Comparison of ENCODE assay signal across 8 mouse cellular contexts in genomic region chr2:121587523-121588308, GRCm38 (mm10).
DNase-seq lines count a peak whose midpoint lies in the region; ATAC-seq lines count a peak whose summit lies in the region.

No protein-coding gene starts in this region.

- no peak for DNase-seq in heart, postnatal 14 days
- peak; percentile 35 for DNase-seq in forebrain, embryonic 14.5 days (ENCODE audit: low spot score)
- DNase-seq in lung, postnatal 10 days, result peak; percentile 42
- no peak for DNase-seq in left cerebral cortex, postnatal 25 days (ENCODE audit: low spot score in 2 of 2)

- H3K9ac ChIP-seq in heart, embryonic 11.5 days (ENCODE audit: low read depth, low read length), result no peak overlapping the region
- H3K9ac ChIP-seq in forebrain, embryonic 14.5 days (ENCODE audit: low read length), result 0 out of 2 replicates have a peak overlapping the region, but pooled peaks have one; percentile 10
- H3K9ac ChIP-seq in intestine, embryonic 16.5 days (ENCODE audit: low read depth, low read length), result no peak overlapping the region

- intact Hi-C loops in heart, postnatal 14 days (cut with DNase I), result loop anchor here (5.0 kb wide), 1 partner anchor 35 kb away; no protein-coding TSS in a partner anchor
- intact Hi-C loops in left cerebral cortex, postnatal 25 days (cut with DNase I), result no loop called here

- H3K9me3 ChIP-seq in heart, embryonic 11.5 days (replicated peaks; ENCODE audit: control insufficient read depth, low read length), result no peaks in the 10 kb centered on the region
- no peaks in the 10 kb centered on the region for H3K9me3 ChIP-seq in forebrain, embryonic 14.5 days (replicated peaks; ENCODE audit: control insufficient read depth, low read length)
- H3K9me3 ChIP-seq in intestine, embryonic 16.5 days (ENCODE audit: control insufficient read depth, low read length), result no peaks in the 10 kb centered on the region

- H3K36me3 ChIP-seq in heart, embryonic 11.5 days (ENCODE audit: control insufficient read depth, insufficient read depth, low read length), result no peaks in the 10 kb centered on the region
- H3K36me3 ChIP-seq in forebrain, embryonic 14.5 days (ENCODE audit: control insufficient read depth, insufficient read depth, low read length), result peaks cover 10% of the 10 kb centered on the region
- no peaks in the 10 kb centered on the region for H3K36me3 ChIP-seq in intestine, embryonic 16.5 days (ENCODE audit: control insufficient read depth, insufficient read depth, low read length)

- peaks cover 17% of the 10 kb centered on the region for H3K4me1 ChIP-seq in heart, embryonic 11.5 days (ENCODE audit: control insufficient read depth, insufficient read depth, low read length)
- peaks cover 10% of the 10 kb centered on the region for H3K4me1 ChIP-seq in forebrain, embryonic 14.5 days (ENCODE audit: control insufficient read depth, insufficient read depth, low read length)
- peaks cover 6% of the 10 kb centered on the region for H3K4me1 ChIP-seq in intestine, embryonic 16.5 days (ENCODE audit: control insufficient read depth, insufficient read depth, low read length)

- ATAC-seq in heart, embryonic 11.5 days (replicated peaks; ENCODE audit: insufficient number of reproducible peaks, low FRiP score, low TSS enrichment), result no peak
- peak; percentile 60 for ATAC-seq in cerebellum, adult (ENCODE audit: insufficient number of reproducible peaks, low FRiP score, low TSS enrichment)
- ATAC-seq in forebrain, embryonic 14.5 days, result peak; percentile 50; the same call in 1 of the 2 replicates
- ATAC-seq in intestine, embryonic 16.5 days, result no peak
- ATAC-seq in erythroid progenitor cell, adult 5-6 weeks (replicated peaks; ENCODE audit: low FRiP score, poor library complexity, severe bottlenecking), result no peak

- no peak overlapping the region for H3K27ac ChIP-seq in heart, embryonic 11.5 days (ENCODE audit: low read depth, low read length)
- peak overlapping the region; percentile 45 for H3K27ac ChIP-seq in forebrain, embryonic 14.5 days (ENCODE audit: low read depth, low read length)
- no peak overlapping the region for H3K27ac ChIP-seq in intestine, embryonic 16.5 days (ENCODE audit: low read length)

- peak overlapping the region; percentile 25 for H3K4me2 ChIP-seq in heart, embryonic 11.5 days
- H3K4me2 ChIP-seq in forebrain, embryonic 14.5 days (ENCODE audit: low read length), result no peak overlapping the region
- no peak overlapping the region for H3K4me2 ChIP-seq in intestine, embryonic 16.5 days (ENCODE audit: low read depth, low read length)

- no peaks in the 10 kb centered on the region for H3K27me3 ChIP-seq in heart, embryonic 11.5 days (ENCODE audit: control insufficient read depth, insufficient read depth, low read length)
- no peaks in the 10 kb centered on the region for H3K27me3 ChIP-seq in forebrain, embryonic 14.5 days (replicated peaks; ENCODE audit: control insufficient read depth, insufficient read depth, low read length)
- no peaks in the 10 kb centered on the region for H3K27me3 ChIP-seq in intestine, embryonic 16.5 days (replicated peaks; ENCODE audit: control insufficient read depth, insufficient read depth, low read length)

- no peak overlapping the region for H3K4me3 ChIP-seq in heart, embryonic 11.5 days (ENCODE audit: low read depth, low read length)
- no peak overlapping the region for H3K4me3 ChIP-seq in forebrain, embryonic 14.5 days (ENCODE audit: low read depth, low read length)
- H3K4me3 ChIP-seq in intestine, embryonic 16.5 days (ENCODE audit: low read length), result no peak overlapping the region

- 26% methylated on average over 12 of the region's 12 CpGs for WGBS in heart, embryonic 11.5 days (ENCODE audit: insufficient replicate concordance)
- WGBS in forebrain, embryonic 14.5 days, result 31% methylated on average over 12 of the region's 12 CpGs
- 36% methylated on average over 12 of the region's 12 CpGs for WGBS in intestine, embryonic 16.5 days

Comparison
In these comparisons a context has a peak if more than half of its experiments do, and no peak if none do; other contexts are left out.
1. ATAC-seq: peak in cerebellum, adult (single experiment) and forebrain, embryonic 14.5 days (single experiment); none in heart, embryonic 11.5 days (single experiment), intestine, embryonic 16.5 days (single experiment) and erythroid progenitor cell, adult 5-6 weeks (single experiment).
2. DNase-seq: peak in forebrain, embryonic 14.5 days (single experiment) and lung, postnatal 10 days (single experiment); none in heart, postnatal 14 days (0 of 2) and left cerebral cortex, postnatal 25 days (0 of 2).